Mouse (Mus musculus) v-Abl transformed pro-B cells (cell line): Measurements from ENCODE around the gene Gm45902.

Experiments
- in situ Hi-C, 2 experiments: fragments of 400-800 bp; cut with MboI; formaldehyde crosslinking; loops; one replicate each; pipeline ENCODE4 v1.15.1; 2025; ENCODE audit not compliant: unreplicated experiment in 2 of 2

The Gm45902 gene

GRCm38 (mm10) chr2:3512552-3513454 is at the start of gene Gm45902, which contains the start of the genes Hspa14 and Cdnf:
Gm45902 (minus strand) TSS chr2:3512790.
Hspa14 (minus strand) TSS chr2:3512814.
Cdnf (plus strand) TSS chr2:3513030.
- in situ Hi-C loops = loop anchor here (5.0 to 25.0 kb wide), 3 partner anchors 96 to 178 kb away; partner anchors contain the start of genes Acbd7 (in 2 of the 2) and Rpp38 (in 2 of the 2)

GRCm38 (mm10) chr2:3546588-3546987 is 34.0 kb upstream of the Gm45902 start:
- in situ Hi-C loops = loop anchor here (5.0 to 25.0 kb wide), 3 partner anchors 221 to 941 kb away; no protein-coding TSS in a partner anchor

GRCm38 (mm10) chr2:3546055-3546454 is 33.5 kb upstream of the Gm45902 start:
- in situ Hi-C loops = loop anchor here (5.0 to 25.0 kb wide), 3 partner anchors 221 to 941 kb away; no protein-coding TSS in a partner anchor

- in situ Hi-C loops = loop anchor here (25.0 kb wide), 1 partner anchor 946 kb away; no protein-coding TSS in a partner anchor
Measured at GRCm38 (mm10) chr2:3541307-3542079, 28.9 kb upstream of the Gm45902 start.

- in situ Hi-C loops = loop anchor here (25.0 kb wide), 1 partner anchor 961 kb away; no protein-coding TSS in a partner anchor
Measured at GRCm38 (mm10) chr2:3526288-3526687, 13.7 kb upstream of the Gm45902 start.

- in situ Hi-C loops = loop anchor here in 1 of 2 experiments (25.0 kb wide), 1 partner anchor 185 kb away; the partner anchor contains the start of genes Acbd7 and Rpp38
Measured at GRCm38 (mm10) chr2:3522558-3522957, 10.0 kb upstream of the Gm45902 start.

GRCm38 (mm10) chr2:3512076-3512475 is 514 bp downstream of the Gm45902 start:
- in situ Hi-C loops = loop anchor here (5.0 to 25.0 kb wide), 3 partner anchors 95 to 177 kb away; partner anchors contain the start of genes Acbd7 (in 2 of the 2) and Rpp38 (in 2 of the 2)

GRCm38 (mm10) chr2:3500886-3501285 is 11.7 kb downstream of the Gm45902 start:
- in situ Hi-C loops = loop anchor here in 1 of 2 experiments (25.0 kb wide), 1 partner anchor 164 kb away; the partner anchor contains the start of genes Acbd7 and Rpp38

GRCm38 (mm10) chr2:3499543-3499942 is 13.0 kb downstream of the Gm45902 start:
- in situ Hi-C loops = no loop called here

GRCm38 (mm10) chr2:3493833-3494409 is 18.7 kb downstream of the Gm45902 start:
- in situ Hi-C loops = no loop called here

- in situ Hi-C loops = no loop called here
Measured at GRCm38 (mm10) chr2:3489816-3490215, 22.8 kb downstream of the Gm45902 start.

GRCm38 (mm10) chr2:3480239-3480638 is 32.4 kb downstream of the Gm45902 start:
- in situ Hi-C loops = no loop called here

- in situ Hi-C loops = no loop called here
Measured at GRCm38 (mm10) chr2:3475746-3476251, 36.8 kb downstream of the Gm45902 start.

- in situ Hi-C loops = no loop called here
Measured at GRCm38 (mm10) chr2:3474861-3475283, 37.7 kb downstream of the Gm45902 start, which contains the start of gene Suv39h2. Suv39h2 (minus strand) TSS chr2:3475031.

GRCm38 (mm10) chr2:3474361-3474805 is 38.2 kb downstream of the Gm45902 start:
- in situ Hi-C loops = no loop called here

GRCm38 (mm10) chr2:3473891-3474290 is 38.7 kb downstream of the Gm45902 start:
- in situ Hi-C loops = no loop called here

- in situ Hi-C loops = no loop called here
Measured at GRCm38 (mm10) chr2:3456590-3456989, 56.0 kb downstream of the Gm45902 start.
